Mouse (Mus musculus): Measurements from ENCODE around the gene Naxd. TPM values are rescaled to one million over a fixed set of nuclear protein-coding genes. Genes with fewer than 3 reads are reported as not detected.

Gene Naxd
- polyA plus RNA-seq, 1 experiment from 2014 or later = 95.1 TPM

DNA sequence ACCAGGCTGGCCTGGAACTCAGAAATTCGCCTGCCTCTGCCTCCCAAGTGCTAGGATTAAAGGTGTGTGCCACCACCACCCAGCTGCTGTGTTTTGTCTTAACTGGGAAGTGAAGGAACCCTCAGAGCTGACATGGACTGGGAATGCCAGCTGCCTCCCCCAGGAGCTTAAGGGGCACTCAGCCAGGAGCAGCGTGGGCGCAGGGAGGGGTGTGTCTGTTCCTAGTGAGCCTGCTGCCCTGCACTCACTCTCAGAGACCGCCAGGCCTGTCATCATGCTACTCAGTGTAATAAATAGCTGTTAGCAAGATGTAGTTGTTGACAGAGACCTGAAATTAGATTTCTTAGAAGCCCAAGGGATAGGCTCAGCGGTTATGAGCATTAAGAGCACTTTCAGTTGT is 13.7 kb downstream of the Naxd start:
- Histone ChIP-seq H3K4me1 (ENCODE audit: control insufficient read depth, insufficient read depth, low read length) (no peaks in the 10 kb centered on the region), H3K4me3 (ENCODE audit: low read depth, low read length) (no peak overlapping the region), H3K27ac (replicated peaks; ENCODE audit: low read depth, low read length) (no peak overlapping the region), H3K4me2 (ENCODE audit: low read depth, low read length) (no peak overlapping the region), H3K27me3 (replicated peaks; ENCODE audit: control insufficient read depth, insufficient read depth, low read length) (no peaks in the 10 kb centered on the region), H3K9me3 (ENCODE audit: control insufficient read depth, low read length) (no peaks in the 10 kb centered on the region), H3K36me3 (ENCODE audit: control insufficient read depth, insufficient read depth, low read length) (peaks cover 89% of the 10 kb centered on the region), H3K9ac (ENCODE audit: low read depth, low read length) (no peak overlapping the region)
- DNase-seq (ENCODE audit: low spot score) (no peak), ATAC-seq (ENCODE audit: low read depth) (no peak)
- 84% methylated on average over 5 of the region's 5 CpGs for WGBS

DNA sequence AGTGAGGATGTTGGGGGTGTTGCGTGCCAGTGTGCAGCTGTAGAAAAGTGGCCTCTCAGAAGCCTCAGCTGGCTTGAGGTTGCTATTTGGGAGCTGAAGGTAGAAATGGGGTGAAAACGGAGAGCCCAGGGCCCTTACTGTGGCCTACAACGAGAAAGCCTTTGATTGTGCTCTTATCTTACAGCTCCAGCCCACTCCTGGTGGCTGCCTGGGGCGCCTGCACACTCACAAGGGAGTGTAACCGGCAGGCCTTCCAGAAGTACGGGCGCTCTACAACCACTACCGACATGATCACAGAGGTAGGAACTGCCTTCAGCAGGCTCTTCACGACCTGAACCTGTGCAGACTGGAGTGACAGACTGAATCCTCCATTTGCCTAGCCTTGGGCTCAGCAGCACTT is 15.4 kb downstream of the Naxd start:
- WGBS = 89% methylated on average over 9 of the region's 9 CpGs
- H3K4me2 ChIP-seq (ENCODE audit: low read depth, low read length) = no peak overlapping the region
- no peak for ATAC-seq (ENCODE audit: low read depth)
- no peak overlapping the region for H3K9ac ChIP-seq (ENCODE audit: low read depth, low read length)
- no peaks in the 10 kb centered on the region for H3K4me1 ChIP-seq (ENCODE audit: control insufficient read depth, insufficient read depth, low read length)
- DNase-seq (ENCODE audit: low spot score) = no peak
- no peaks in the 10 kb centered on the region for H3K9me3 ChIP-seq (ENCODE audit: control insufficient read depth, low read length)
- peaks cover 90% of the 10 kb centered on the region for H3K36me3 ChIP-seq (ENCODE audit: control insufficient read depth, insufficient read depth, low read length)
- no peak overlapping the region for H3K4me3 ChIP-seq (ENCODE audit: low read depth, low read length)
- H3K27me3 ChIP-seq (replicated peaks; ENCODE audit: control insufficient read depth, insufficient read depth, low read length) = no peaks in the 10 kb centered on the region
- no peak overlapping the region for H3K27ac ChIP-seq (replicated peaks; ENCODE audit: low read depth, low read length)

DNA sequence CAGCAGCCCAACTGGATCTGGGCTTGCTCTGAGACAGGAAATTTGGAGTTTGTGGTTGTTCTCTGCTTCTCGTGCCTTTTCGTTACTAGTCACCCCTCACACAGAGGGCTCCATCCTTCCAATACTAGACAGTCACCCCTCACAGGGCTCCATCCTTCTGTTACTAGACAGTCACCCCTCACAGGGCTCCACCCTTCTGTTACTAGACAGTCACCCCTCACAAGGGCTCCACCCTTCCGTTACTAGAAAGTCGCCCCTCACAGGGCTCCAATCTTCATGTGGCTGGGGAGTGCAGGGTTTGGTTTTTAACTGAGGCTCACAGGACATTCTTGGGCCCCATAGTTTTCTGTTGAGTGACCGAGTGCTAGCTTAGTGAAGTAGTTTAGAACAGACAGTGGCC is 15.9 kb downstream of the Naxd start:
- Histone ChIP-seq H3K27me3 (replicated peaks; ENCODE audit: control insufficient read depth, insufficient read depth, low read length) (no peaks in the 10 kb centered on the region), H3K9ac (ENCODE audit: low read depth, low read length) (no peak overlapping the region), H3K36me3 (ENCODE audit: control insufficient read depth, insufficient read depth, low read length) (peaks cover 90% of the 10 kb centered on the region), H3K4me3 (ENCODE audit: low read depth, low read length) (no peak overlapping the region), H3K9me3 (ENCODE audit: control insufficient read depth, low read length) (no peaks in the 10 kb centered on the region), H3K27ac (replicated peaks; ENCODE audit: low read depth, low read length) (no peak overlapping the region), H3K4me1 (ENCODE audit: control insufficient read depth, insufficient read depth, low read length) (no peaks in the 10 kb centered on the region), H3K4me2 (ENCODE audit: low read depth, low read length) (no peak overlapping the region)
- WGBS = 95% methylated on average over 5 of the region's 5 CpGs
- ATAC-seq (ENCODE audit: low read depth) (no peak), DNase-seq (ENCODE audit: low spot score) (no peak)

DNA sequence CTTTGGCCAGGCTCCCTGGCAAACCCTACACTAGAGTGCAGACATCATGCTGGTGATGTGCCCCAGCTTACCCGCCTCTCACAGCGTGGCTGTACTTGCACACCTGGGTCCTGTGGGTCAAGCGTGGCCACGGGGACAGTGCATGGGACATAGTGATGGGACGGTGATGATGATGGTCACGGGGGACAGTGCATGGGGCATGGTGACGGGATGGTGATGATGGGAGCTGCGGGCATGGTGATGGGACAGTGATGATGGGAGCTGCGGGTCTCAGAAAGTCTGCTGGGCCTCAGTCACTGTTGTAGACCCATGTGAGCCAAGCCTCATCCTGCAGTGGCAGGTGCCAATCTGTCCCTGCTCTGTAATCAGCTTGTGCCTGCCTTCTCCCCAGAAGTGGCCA is 19.0 kb downstream of the Naxd start:
- H3K36me3 ChIP-seq (ENCODE audit: control insufficient read depth, insufficient read depth, low read length) = peaks cover 78% of the 10 kb centered on the region
- ATAC-seq (ENCODE audit: low read depth) (no peak), DNase-seq (ENCODE audit: low spot score) (no peak)
- 96% methylated on average over 9 of the region's 9 CpGs for WGBS
- no peaks in the 10 kb centered on the region for H3K4me1 ChIP-seq (ENCODE audit: control insufficient read depth, insufficient read depth, low read length)
- no peaks in the 10 kb centered on the region for H3K27me3 ChIP-seq (replicated peaks; ENCODE audit: control insufficient read depth, insufficient read depth, low read length)
- no peak overlapping the region for H3K4me3 ChIP-seq (ENCODE audit: low read depth, low read length)
- no peak overlapping the region for H3K27ac ChIP-seq (replicated peaks; ENCODE audit: low read depth, low read length)
- H3K9ac ChIP-seq (ENCODE audit: low read depth, low read length) = no peak overlapping the region
- H3K9me3 ChIP-seq (ENCODE audit: control insufficient read depth, low read length) = no peaks in the 10 kb centered on the region
- H3K4me2 ChIP-seq (ENCODE audit: low read depth, low read length) = no peak overlapping the region

DNA sequence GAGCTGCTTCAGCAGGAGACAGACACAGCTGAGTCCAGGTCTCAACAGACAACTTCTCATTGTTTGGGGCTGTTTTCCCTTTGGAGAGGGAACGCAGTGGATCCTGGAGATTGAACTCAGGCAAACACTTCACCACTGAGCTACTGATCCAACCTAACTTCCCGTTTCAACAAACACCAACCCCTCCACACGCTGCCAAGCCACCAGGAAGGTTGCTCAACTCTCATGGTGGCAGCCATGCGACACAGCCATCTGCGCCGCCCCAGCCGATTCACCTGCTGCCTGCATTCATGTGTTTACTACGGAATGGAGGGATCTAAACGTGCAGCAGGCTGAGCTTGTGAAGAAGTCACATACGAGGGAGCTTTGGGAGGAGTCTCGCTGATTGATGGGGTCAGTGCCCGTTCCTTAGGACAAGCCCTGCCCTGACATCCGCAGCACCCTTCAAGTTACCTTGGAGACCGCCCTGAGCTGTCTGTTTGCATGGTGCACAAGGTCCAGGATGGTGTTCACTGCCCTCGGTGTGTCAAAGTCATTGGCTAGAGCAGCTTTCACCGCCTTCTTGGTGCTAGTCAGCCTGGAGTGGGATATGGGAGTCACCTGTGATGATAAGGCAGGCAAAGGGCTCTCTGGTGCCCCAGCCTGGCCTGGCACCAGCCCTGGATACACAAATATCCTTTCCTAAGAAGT is 20.2 kb downstream of the Naxd start:
- Histone ChIP-seq H3K4me1 (ENCODE audit: control insufficient read depth, insufficient read depth, low read length) (no peaks in the 10 kb centered on the region), H3K4me2 (ENCODE audit: low read depth, low read length) (no peak overlapping the region), H3K9ac (ENCODE audit: low read depth, low read length) (no peak overlapping the region), H3K4me3 (ENCODE audit: low read depth, low read length) (no peak overlapping the region), H3K27ac (replicated peaks; ENCODE audit: low read depth, low read length) (no peak overlapping the region), H3K27me3 (replicated peaks; ENCODE audit: control insufficient read depth, insufficient read depth, low read length) (no peaks in the 10 kb centered on the region), H3K9me3 (ENCODE audit: control insufficient read depth, low read length) (no peaks in the 10 kb centered on the region), H3K36me3 (ENCODE audit: control insufficient read depth, insufficient read depth, low read length) (peaks cover 71% of the 10 kb centered on the region)
- WGBS = 88% methylated on average over 16 of the region's 16 CpGs
- no peak for DNase-seq (ENCODE audit: low spot score)
- ATAC-seq (ENCODE audit: low read depth) = no peak

DNA sequence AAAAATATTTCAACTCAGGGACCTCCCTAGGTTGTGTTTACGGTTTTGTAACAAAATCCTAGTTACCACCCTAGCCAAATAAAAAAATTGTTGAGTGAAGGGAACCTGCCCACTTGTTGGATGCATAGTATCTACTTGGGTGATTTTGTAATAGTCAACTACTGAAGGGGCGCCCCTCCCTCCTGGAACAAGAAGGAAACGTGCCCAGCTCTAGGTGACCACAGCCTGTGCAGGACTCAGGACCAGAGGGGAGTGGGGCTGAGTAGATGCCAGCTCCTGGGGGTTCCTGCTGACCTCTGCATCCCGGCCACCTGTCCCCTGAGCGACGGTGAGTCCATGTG is 20.7 kb downstream of the Naxd start:
- no peak for ATAC-seq (ENCODE audit: low read depth)

DNA sequence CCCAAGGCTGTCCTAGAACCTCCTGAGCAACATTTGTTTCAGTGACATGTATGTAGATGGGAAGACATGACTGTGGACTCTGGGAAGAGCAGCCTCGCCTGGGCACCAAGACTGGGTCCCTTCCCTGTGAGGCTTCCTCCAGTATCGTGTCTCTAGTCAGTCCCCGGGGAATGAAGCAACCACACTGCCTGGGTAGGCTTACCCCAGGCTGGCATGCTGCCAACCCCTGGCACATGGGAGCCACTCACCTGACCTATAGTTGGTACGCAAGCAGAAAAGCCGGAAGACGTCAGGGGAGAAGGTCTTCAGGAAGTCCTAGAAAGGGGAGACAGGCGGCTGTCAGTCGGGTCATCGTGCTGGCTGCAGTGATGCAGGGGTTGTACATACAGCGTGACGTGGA is 21.4 kb downstream of the Naxd start:
- no peaks in the 10 kb centered on the region for H3K9me3 ChIP-seq (ENCODE audit: control insufficient read depth, low read length)
- no peak overlapping the region for H3K9ac ChIP-seq (ENCODE audit: low read depth, low read length)
- DNase-seq (ENCODE audit: low spot score) (peak; percentile 59), ATAC-seq (ENCODE audit: low read depth) (peak; percentile 75)
- H3K36me3 ChIP-seq (ENCODE audit: control insufficient read depth, insufficient read depth, low read length) = peaks cover 69% of the 10 kb centered on the region
- H3K4me1 ChIP-seq (ENCODE audit: control insufficient read depth, insufficient read depth, low read length) = no peaks in the 10 kb centered on the region
- no peaks in the 10 kb centered on the region for H3K27me3 ChIP-seq (replicated peaks; ENCODE audit: control insufficient read depth, insufficient read depth, low read length)
- H3K27ac ChIP-seq (replicated peaks; ENCODE audit: low read depth, low read length) = no peak overlapping the region
- no peak overlapping the region for H3K4me2 ChIP-seq (ENCODE audit: low read depth, low read length)
- 87% methylated on average over 11 of the region's 11 CpGs for WGBS
- H3K4me3 ChIP-seq (ENCODE audit: low read depth, low read length) = no peak overlapping the region

More for the DNA sequence above, 20.7 kb downstream of the Naxd start:
- Histone ChIP-seq H3K9ac (ENCODE audit: low read depth, low read length) (no peak overlapping the region), H3K27ac (replicated peaks; ENCODE audit: low read depth, low read length) (no peak overlapping the region), H3K36me3 (ENCODE audit: control insufficient read depth, insufficient read depth, low read length) (peaks cover 71% of the 10 kb centered on the region), H3K4me2 (ENCODE audit: low read depth, low read length) (no peak overlapping the region), H3K4me3 (ENCODE audit: low read depth, low read length) (no peak overlapping the region), H3K4me1 (ENCODE audit: control insufficient read depth, insufficient read depth, low read length) (no peaks in the 10 kb centered on the region), H3K27me3 (replicated peaks; ENCODE audit: control insufficient read depth, insufficient read depth, low read length) (no peaks in the 10 kb centered on the region), H3K9me3 (ENCODE audit: control insufficient read depth, low read length) (no peaks in the 10 kb centered on the region)
- no peak for DNase-seq (ENCODE audit: low spot score)
- WGBS = 89% methylated on average over 6 of the region's 6 CpGs

DNA sequence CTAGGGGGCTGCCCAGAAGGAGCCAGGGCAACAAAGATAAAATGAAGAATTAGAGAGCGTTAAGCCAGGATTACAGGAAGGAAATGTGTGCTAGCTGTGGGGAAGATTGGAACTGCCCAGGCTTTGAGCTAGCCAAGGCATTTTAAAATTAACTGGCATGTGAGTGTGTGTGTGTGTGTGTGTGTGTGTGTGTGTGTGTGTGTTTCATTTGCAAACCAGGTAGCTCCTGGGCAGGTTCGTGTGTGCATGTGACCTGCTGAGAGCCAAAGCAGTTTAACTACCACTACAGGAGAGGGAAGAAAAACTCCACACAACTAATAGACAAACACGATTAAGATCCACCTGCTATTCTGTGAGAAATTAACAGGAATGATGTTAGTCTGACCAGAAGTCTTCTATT is 26.0 kb downstream of the Naxd start:
- H3K4me1 ChIP-seq (ENCODE audit: control insufficient read depth, insufficient read depth, low read length) = no peaks in the 10 kb centered on the region
- H3K9me3 ChIP-seq (ENCODE audit: control insufficient read depth, low read length) = no peaks in the 10 kb centered on the region
- WGBS = 70% methylated on average over 3 of the region's 3 CpGs
- H3K27me3 ChIP-seq (replicated peaks; ENCODE audit: control insufficient read depth, insufficient read depth, low read length) = no peaks in the 10 kb centered on the region
- ATAC-seq (ENCODE audit: low read depth) = no peak
- no peak overlapping the region for H3K9ac ChIP-seq (ENCODE audit: low read depth, low read length)
- peaks cover 40% of the 10 kb centered on the region for H3K36me3 ChIP-seq (ENCODE audit: control insufficient read depth, insufficient read depth, low read length)
- no peak for DNase-seq (ENCODE audit: low spot score)
- H3K4me3 ChIP-seq (ENCODE audit: low read depth, low read length) = no peak overlapping the region
- H3K27ac ChIP-seq (replicated peaks; ENCODE audit: low read depth, low read length) = no peak overlapping the region
- no peak overlapping the region for H3K4me2 ChIP-seq (ENCODE audit: low read depth, low read length)

DNA sequence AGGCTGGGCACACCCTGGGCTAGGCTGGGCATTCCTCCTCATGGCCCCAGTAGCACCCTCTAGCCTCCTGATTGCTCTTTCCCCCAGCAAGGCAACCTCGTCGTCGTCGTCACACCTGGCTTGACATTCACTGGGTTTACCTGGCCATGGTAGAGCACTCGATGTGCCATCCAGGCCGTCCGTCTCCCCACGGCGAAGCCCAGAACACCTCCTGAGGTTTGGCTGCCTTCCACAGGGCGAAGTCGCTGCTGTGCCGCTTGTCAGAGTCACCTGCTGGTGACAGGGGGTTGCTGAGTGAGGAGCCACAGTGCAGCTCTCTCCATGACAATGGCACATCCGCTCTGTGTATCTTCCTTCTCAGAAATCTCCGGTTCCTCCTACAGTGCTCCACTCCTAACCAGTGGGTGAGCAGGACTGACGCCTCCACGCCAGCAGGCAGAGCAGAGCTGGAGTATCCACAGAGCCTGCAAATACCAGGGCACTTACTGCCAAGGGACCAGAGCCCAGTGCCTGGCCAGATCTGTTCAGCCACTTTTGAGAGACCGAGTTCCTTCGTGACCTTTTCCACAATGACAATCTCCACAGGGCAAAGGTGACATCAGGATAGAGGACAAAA is 33.0 kb downstream of the Naxd start:
- no peak overlapping the region for H3K4me2 ChIP-seq (ENCODE audit: low read depth, low read length)
- WGBS = 81% methylated on average over 18 of the region's 18 CpGs
- H3K9me3 ChIP-seq (ENCODE audit: control insufficient read depth, low read length) = no peaks in the 10 kb centered on the region
- no peaks in the 10 kb centered on the region for H3K27me3 ChIP-seq (replicated peaks; ENCODE audit: control insufficient read depth, insufficient read depth, low read length)
- no peak overlapping the region for H3K9ac ChIP-seq (ENCODE audit: low read depth, low read length)
- DNase-seq (ENCODE audit: low spot score) = no peak
- no peak overlapping the region for H3K4me3 ChIP-seq (ENCODE audit: low read depth, low read length)
- H3K4me1 ChIP-seq (ENCODE audit: control insufficient read depth, insufficient read depth, low read length) = no peaks in the 10 kb centered on the region
- H3K36me3 ChIP-seq (ENCODE audit: control insufficient read depth, insufficient read depth, low read length) = peaks cover 38% of the 10 kb centered on the region
- ATAC-seq (ENCODE audit: low read depth) = no peak
- no peak overlapping the region for H3K27ac ChIP-seq (replicated peaks; ENCODE audit: low read depth, low read length)

Measured in embryonic facial prominence, embryonic 14.5 days (tissue).